In the genomic region with DNA sequence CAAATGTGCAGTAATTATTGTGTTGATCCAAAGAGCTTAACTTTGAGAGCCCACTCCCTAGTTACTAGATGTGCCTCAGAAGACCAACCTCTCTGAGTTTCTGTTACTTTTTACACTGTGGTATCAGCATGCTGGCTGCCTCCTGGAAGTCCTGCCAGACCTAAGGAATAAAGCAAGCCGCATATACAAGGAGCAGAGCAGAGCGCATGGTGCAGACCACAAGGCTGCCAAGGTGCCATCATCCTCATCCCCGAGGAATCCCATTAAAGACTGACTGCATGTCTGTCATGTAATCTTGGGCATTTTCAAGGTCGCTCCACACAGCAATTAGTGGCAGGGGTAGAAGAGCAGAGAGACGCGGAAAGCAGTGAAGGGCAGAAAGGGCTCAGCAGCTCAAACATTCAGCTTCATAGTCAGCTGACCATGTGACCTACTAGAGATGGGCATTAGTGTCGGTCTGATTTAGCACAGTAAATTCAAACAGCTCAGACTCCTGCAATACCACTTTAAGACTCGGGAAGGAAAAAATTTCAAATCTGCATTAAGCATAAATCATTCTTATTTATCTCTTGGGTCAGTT, we compare ENCODE assay signal across 22 mouse cellular contexts.
DNase-seq lines count a peak whose midpoint lies in the region; ATAC-seq and TF ChIP-seq lines count a peak whose summit lies in the region.
"Had no signal": no experiment of that assay in that cellular context is flagged by ENCODE, and none has a peak within 500 bp of the region (broad histone marks: within the 10 kb centered on the region; RNA-seq: fewer than 3 reads in every experiment).

No protein-coding gene starts in this region.

- 50% methylated on average over 8 of the region's 8 CpGs for WGBS in heart, embryonic 14.5 days
- 76% methylated on average over 8 of the region's 8 CpGs for WGBS in heart, adult 2 months
- 62% methylated on average over 8 of the region's 8 CpGs for WGBS in neural tube, embryonic 12.5 days
- 40% methylated on average over 8 of the region's 8 CpGs for WGBS in midbrain, embryonic 15.5 days

- TF ChIP-seq POLR2A in heart, adult 2 months (IDR thresholded peaks at IDR 0.05; ENCODE audit: insufficient read depth, low read depth, low read length) = no peak

- H3K27ac ChIP-seq in heart, embryonic 14.5 days (replicated peaks in 1 of 2; ENCODE audit: control insufficient read depth in 1 of 2, insufficient read depth in 1 of 2, low read depth in 2 of 2, low read length in 2 of 2) = peak overlapping the region; percentile 61 to 67
- no peak overlapping the region for H3K27ac ChIP-seq in heart, adult 2 months
- no peak overlapping the region for H3K27ac ChIP-seq in neural tube, embryonic 12.5 days
- no peak overlapping the region for H3K27ac ChIP-seq in midbrain, embryonic 15.5 days
- H3K27ac ChIP-seq: forebrain, embryonic 10.5 days; kidney, postnatal 0 days; layer of hippocampus, adult 2 months; limb, embryonic 12.5 days; stomach, embryonic 15.5 days had no signal

- no peak for TF ChIP-seq CTCF in heart, adult 2 months (IDR thresholded peaks at IDR 0.05)

- TF ChIP-seq EP300 in heart, adult 2 months (IDR thresholded peaks at IDR 0.05; ENCODE audit: insufficient read depth, low read depth, low read length) = no peak

- H3K36me3 ChIP-seq in heart, embryonic 14.5 days (ENCODE audit: control insufficient read depth, insufficient read depth, low read length) = no peaks in the 10 kb centered on the region
- H3K36me3 ChIP-seq in heart, adult 2 months (ENCODE audit: control insufficient read depth, insufficient read depth, low read length) = no peaks in the 10 kb centered on the region
- H3K36me3 ChIP-seq in neural tube, embryonic 12.5 days = no peaks in the 10 kb centered on the region
- no peaks in the 10 kb centered on the region for H3K36me3 ChIP-seq in midbrain, embryonic 15.5 days (replicated peaks)
- H3K36me3 ChIP-seq: forebrain, embryonic 10.5 days; limb, embryonic 12.5 days; stomach, embryonic 15.5 days had no signal

- no peak for DNase-seq in heart, adult 2 months
- no peak for DNase-seq in neural tube, embryonic 10.5 days (ENCODE audit: extremely low spot score, low spot score)
- DNase-seq in retina, postnatal 7 days (ENCODE audit: low read depth, low spot score) = peak; percentile 9
- no peak for DNase-seq in kidney, adult 11 months
- no peak for DNase-seq in lung, postnatal 36 days
- DNase-seq: adrenal gland, postnatal 10 days; cerebellum, adult 9-10 months; gastrocnemius, postnatal 36 days; heart, postnatal 14 days; kidney, adult 2 months; liver, postnatal 0 days; thymus, postnatal 25 days had no signal

- H3K27me3 ChIP-seq in heart, embryonic 14.5 days (ENCODE audit: control insufficient read depth, insufficient read depth, low read length) = no peaks in the 10 kb centered on the region
- H3K27me3 ChIP-seq in heart, adult 2 months (ENCODE audit: control insufficient read depth, insufficient read depth, low read length) = no peaks in the 10 kb centered on the region
- H3K27me3 ChIP-seq in neural tube, embryonic 12.5 days (replicated peaks) = no peaks in the 10 kb centered on the region
- H3K27me3 ChIP-seq in midbrain, embryonic 15.5 days (replicated peaks) = no peaks in the 10 kb centered on the region
- H3K27me3 ChIP-seq: limb, embryonic 12.5 days; stomach, embryonic 15.5 days had no signal

- H3K4me1 ChIP-seq in heart, embryonic 14.5 days (ENCODE audit: control insufficient read depth in 2 of 2, insufficient read depth in 2 of 2, low read length in 2 of 2) = peaks cover 5 to 11% of the 10 kb centered on the region in 2 experiments
- H3K4me1 ChIP-seq in heart, adult 2 months (ENCODE audit: control insufficient read depth, insufficient read depth, low read length) = no peaks in the 10 kb centered on the region
- H3K4me1 ChIP-seq in neural tube, embryonic 12.5 days = no peaks in the 10 kb centered on the region
- 0 out of 2 replicates have a peak, but pooled peaks cover 3% of the 10 kb centered on the region for H3K4me1 ChIP-seq in midbrain, embryonic 15.5 days
- H3K4me1 ChIP-seq: stomach, embryonic 15.5 days had no signal

- H3K79me2 ChIP-seq in heart, adult 2 months (replicated peaks; ENCODE audit: control insufficient read depth, insufficient read depth, low read length) = no peaks in the 10 kb centered on the region

- no peak overlapping the region for H3K4me3 ChIP-seq in heart, embryonic 14.5 days (ENCODE audit: control insufficient read depth in 1 of 2, insufficient read depth in 1 of 2, low read depth in 1 of 2, low read length in 2 of 2)
- no peak overlapping the region for H3K4me3 ChIP-seq in heart, adult 2 months
- no peak overlapping the region for H3K4me3 ChIP-seq in neural tube, embryonic 12.5 days
- H3K4me3 ChIP-seq in midbrain, embryonic 15.5 days = no peak overlapping the region
- H3K4me3 ChIP-seq: forebrain, embryonic 10.5 days; layer of hippocampus, adult 2 months; limb, embryonic 12.5 days; stomach, embryonic 15.5 days had no signal

- no peaks in the 10 kb centered on the region for H3K9me3 ChIP-seq in heart, embryonic 14.5 days (ENCODE audit: control insufficient read depth, low read length)
- no peaks in the 10 kb centered on the region for H3K9me3 ChIP-seq in neural tube, embryonic 12.5 days
- H3K9me3 ChIP-seq in midbrain, embryonic 15.5 days = no peaks in the 10 kb centered on the region
- H3K9me3 ChIP-seq: forebrain, embryonic 10.5 days; limb, embryonic 12.5 days; stomach, embryonic 15.5 days had no signal

- intact Hi-C loops in heart, adult 2 months (cut with DNase I) = no loop called here

- no peak for ATAC-seq in heart, embryonic 14.5 days (ENCODE audit: insufficient number of reproducible peaks, insufficient read depth, low FRiP score, low read depth)
- peak; percentile 71; the same call in 1 of the 2 replicates for ATAC-seq in neural tube, embryonic 12.5 days (ENCODE audit: low FRiP score, low read depth)
- ATAC-seq in midbrain, embryonic 15.5 days (replicated peaks) = peak; percentile 77; the same call in 1 of the 2 replicates
- ATAC-seq: liver, postnatal 0 days; lung, postnatal 0 days had no signal

- H3K9ac ChIP-seq in heart, embryonic 14.5 days (ENCODE audit: low read length) = no peak overlapping the region
- H3K9ac ChIP-seq in heart, adult 2 months (ENCODE audit: low read depth, low read length) = no peak overlapping the region
- H3K9ac ChIP-seq in neural tube, embryonic 12.5 days = no peak overlapping the region
- H3K9ac ChIP-seq in midbrain, embryonic 15.5 days = no peak overlapping the region
- H3K9ac ChIP-seq: limb, embryonic 12.5 days; liver, postnatal 0 days; stomach, embryonic 15.5 days had no signal

- H3K4me2 ChIP-seq in heart, embryonic 14.5 days (ENCODE audit: low read length) = peak overlapping the region; percentile 16; the same call in 1 of the 2 replicates
- no peak overlapping the region for H3K4me2 ChIP-seq in neural tube, embryonic 12.5 days (replicated peaks)
- H3K4me2 ChIP-seq in midbrain, embryonic 15.5 days = no peak overlapping the region
- H3K4me2 ChIP-seq: limb, embryonic 12.5 days; liver, embryonic 11.5 days; stomach, embryonic 15.5 days had no signal

Comparison
In these comparisons a context has a peak if more than half of its experiments do, and no peak if none do; other contexts are left out.
1. H3K27ac ChIP-seq: peak in heart, embryonic 14.5 days (2 of 2); none in heart, adult 2 months (single experiment), neural tube, embryonic 12.5 days (single experiment) and midbrain, embryonic 15.5 days (single experiment).